Mouse (Mus musculus): ENCODE results near the gene Tut1. TPM values are rescaled to one million over a fixed set of nuclear protein-coding genes. Genes with fewer than 3 reads are reported as not detected.
"Not testable (repeated sequence)": the region's sequence is repeated elsewhere in the genome, so short reads cannot be mapped to it uniquely, and the experiment has no call there.

Gene Tut1
- polyA plus RNA-seq, 1 experiment from 2014 or later = 25.4 TPM

GRCm38 (mm10) chr19:8994813-8995607 lies 41.4 kb downstream of the Tut1 start:
- no peaks in the 10 kb centered on the region for H3K9me3 ChIP-seq (replicated peaks)
- no peaks in the 10 kb centered on the region for H3K36me3 ChIP-seq
- H3K27me3 ChIP-seq (replicated peaks) = peaks cover 21% of the 10 kb centered on the region
- WGBS = 83% methylated on average over 10 of the region's 10 CpGs
- no peak for ATAC-seq (ENCODE audit: low FRiP score)
- no peak overlapping the region for H3K9ac ChIP-seq (replicated peaks)
- H3K4me2 ChIP-seq = no peak overlapping the region
- no peak overlapping the region for H3K27ac ChIP-seq (replicated peaks)
- peaks cover 39% of the 10 kb centered on the region for H3K4me1 ChIP-seq
- no peak overlapping the region for H3K4me3 ChIP-seq (replicated peaks)

GRCm38 (mm10) chr19:8996601-8997000 lies 43.0 kb downstream of the Tut1 start:
- no peak overlapping the region for H3K4me2 ChIP-seq
- ATAC-seq (ENCODE audit: low FRiP score) = no peak
- peaks cover 25% of the 10 kb centered on the region for H3K4me1 ChIP-seq
- no peak overlapping the region for H3K9ac ChIP-seq (replicated peaks)
- no peaks in the 10 kb centered on the region for H3K36me3 ChIP-seq
- H3K27ac ChIP-seq (replicated peaks) = no peak overlapping the region
- no peak overlapping the region for H3K4me3 ChIP-seq (replicated peaks)
- no peaks in the 10 kb centered on the region for H3K9me3 ChIP-seq (replicated peaks)
- H3K27me3 ChIP-seq (replicated peaks) = peaks cover 6% of the 10 kb centered on the region; the same call in 1 of the 2 replicates
- WGBS = 91% methylated on average over 6 of the region's 6 CpGs

GRCm38 (mm10) chr19:8997546-8997945 lies 43.9 kb downstream of the Tut1 start:
- Histone ChIP-seq H3K27ac (replicated peaks) (peak overlapping the region; percentile 56), H3K4me2 (no peak overlapping the region), H3K4me3 (replicated peaks) (no peak overlapping the region), H3K4me1 (peaks cover 19% of the 10 kb centered on the region), H3K9ac (replicated peaks) (no peak overlapping the region), H3K27me3 (replicated peaks) (no peaks in the 10 kb centered on the region), H3K36me3 (no peaks in the 10 kb centered on the region), H3K9me3 (replicated peaks) (no peaks in the 10 kb centered on the region)
- ATAC-seq (ENCODE audit: low FRiP score) = peak; percentile 62; the same call in 1 of the 2 replicates
- WGBS = 71% methylated on average over 4 of the region's 4 CpGs

- H3K9ac ChIP-seq (replicated peaks) = no peak overlapping the region
- no peaks in the 10 kb centered on the region for H3K27me3 ChIP-seq (replicated peaks)
- H3K4me2 ChIP-seq = no peak overlapping the region
- no peaks in the 10 kb centered on the region for H3K9me3 ChIP-seq (replicated peaks)
- H3K27ac ChIP-seq (replicated peaks) = no peak overlapping the region
- no peak for ATAC-seq (ENCODE audit: low FRiP score)
- H3K4me3 ChIP-seq (replicated peaks) = no peak overlapping the region
- 79% methylated on average over 6 of the region's 6 CpGs for WGBS
- H3K36me3 ChIP-seq = no peaks in the 10 kb centered on the region
- H3K4me1 ChIP-seq = peaks cover 12% of the 10 kb centered on the region
These were observed 44.9 kb downstream of the Tut1 start for GRCm38 (mm10) chr19:8998546-8998945.

- 89% methylated on average over 4 of the region's 4 CpGs for WGBS
- no peak overlapping the region for H3K9ac ChIP-seq (replicated peaks)
- no peaks in the 10 kb centered on the region for H3K27me3 ChIP-seq (replicated peaks)
- no peak overlapping the region for H3K4me3 ChIP-seq (replicated peaks)
- no peak for ATAC-seq (ENCODE audit: low FRiP score)
- no peaks in the 10 kb centered on the region for H3K9me3 ChIP-seq (replicated peaks)
- no peak overlapping the region for H3K27ac ChIP-seq (replicated peaks)
- H3K4me2 ChIP-seq = no peak overlapping the region
- peaks cover 12% of the 10 kb centered on the region for H3K4me1 ChIP-seq
- H3K36me3 ChIP-seq = no peaks in the 10 kb centered on the region
These were observed 45.6 kb downstream of the Tut1 start for GRCm38 (mm10) chr19:8999223-8999622.

GRCm38 (mm10) chr19:9006915-9007314 lies 53.3 kb downstream of the Tut1 start:
- not testable (repeated sequence) for H3K27me3 ChIP-seq (replicated peaks); ATAC-seq (ENCODE audit: low FRiP score); H3K4me2 ChIP-seq; H3K4me1 ChIP-seq; H3K36me3 ChIP-seq; H3K9ac ChIP-seq (replicated peaks); H3K27ac ChIP-seq (replicated peaks); H3K9me3 ChIP-seq (replicated peaks); H3K4me3 ChIP-seq (replicated peaks)
- WGBS = 96% methylated on average over 2 of the region's 2 CpGs

Other genes starting within 250 kb of the Tut1 start
- 158 and 159 TPM in 2 replicates for gene Slc3a2, start 230.5 kb upstream of the Tut1 start, polyA plus RNA-seq (2015; fragmentation: Nextera tagmentation; extraction: Ambion mirVana)
- 91.0 and 95.2 TPM in 2 replicates for gene Wdr74, start 218.0 kb upstream of the Tut1 start, polyA plus RNA-seq (2015; fragmentation: Nextera tagmentation; extraction: Ambion mirVana)
- gene 1700092M07Rik, start 213.1 kb upstream of the Tut1 start, polyA plus RNA-seq (2015; fragmentation: Nextera tagmentation; extraction: Ambion mirVana) = 1.5 and 2.2 TPM in 2 replicates
- gene Stx5a, start 212.4 kb upstream of the Tut1 start, polyA plus RNA-seq (2015; fragmentation: Nextera tagmentation; extraction: Ambion mirVana) = 124 and 127 TPM in 2 replicates
- 127 and 140 TPM in 2 replicates for gene Nxf1, start 196.8 kb upstream of the Tut1 start, polyA plus RNA-seq (2015; fragmentation: Nextera tagmentation; extraction: Ambion mirVana)
- gene Tmem223, start 182.9 kb upstream of the Tut1 start, polyA plus RNA-seq (2015; fragmentation: Nextera tagmentation; extraction: Ambion mirVana) = 218 and 235 TPM in 2 replicates
- 28.2 and 46.3 TPM in 2 replicates for gene Tmem179b, start 179.4 kb upstream of the Tut1 start, polyA plus RNA-seq (2015; fragmentation: Nextera tagmentation; extraction: Ambion mirVana)
- 28.5 and 29.4 TPM in 2 replicates for gene Taf6l, start 167.4 kb upstream of the Tut1 start, polyA plus RNA-seq (2015; fragmentation: Nextera tagmentation; extraction: Ambion mirVana)
- gene Polr2g, start 155.3 kb upstream of the Tut1 start, polyA plus RNA-seq (2015; fragmentation: Nextera tagmentation; extraction: Ambion mirVana) = 143 and 147 TPM in 2 replicates
- gene Zbtb3, start 151.3 kb upstream of the Tut1 start, polyA plus RNA-seq (2015; fragmentation: Nextera tagmentation; extraction: Ambion mirVana) = 6.5 TPM in 2 replicates
- gene Ttc9c, start 134.5 kb upstream of the Tut1 start, polyA plus RNA-seq (2015; fragmentation: Nextera tagmentation; extraction: Ambion mirVana) = 54.2 and 57.3 TPM in 2 replicates
- 5.1 and 5.9 TPM in 2 replicates for gene Hnrnpul2, start 133.8 kb upstream of the Tut1 start, polyA plus RNA-seq (2015; fragmentation: Nextera tagmentation; extraction: Ambion mirVana)
- not detected in 2 replicates for gene AC129217.1, start 124.1 kb upstream of the Tut1 start, polyA plus RNA-seq (2015; fragmentation: Nextera tagmentation; extraction: Ambion mirVana)
- 107 and 110 TPM in 2 replicates for gene Bscl2, start 116.4 kb upstream of the Tut1 start, polyA plus RNA-seq (2015; fragmentation: Nextera tagmentation; extraction: Ambion mirVana)
- gene Gng3, start 114.7 kb upstream of the Tut1 start, polyA plus RNA-seq (2015; fragmentation: Nextera tagmentation; extraction: Ambion mirVana) = 414 and 512 TPM in 2 replicates
- gene Lrrn4cl, start 103.1 kb upstream of the Tut1 start, polyA plus RNA-seq (2015; fragmentation: Nextera tagmentation; extraction: Ambion mirVana) = 1.1 and 1.4 TPM in 2 replicates
- 138 and 156 TPM in 2 replicates for gene Ubxn1, start 82.4 kb upstream of the Tut1 start, polyA plus RNA-seq (2015; fragmentation: Nextera tagmentation; extraction: Ambion mirVana)
- 62.6 and 65.7 TPM in 2 replicates for gene Uqcc3, start 72.9 kb upstream of the Tut1 start, polyA plus RNA-seq (2015; fragmentation: Nextera tagmentation; extraction: Ambion mirVana)
- gene Lbhd1, start 70.1 kb upstream of the Tut1 start, polyA plus RNA-seq (2015; fragmentation: Nextera tagmentation; extraction: Ambion mirVana) = 44.5 and 47.3 TPM in 2 replicates
- not detected in 2 replicates for gene Gm49403, start 69.9 kb upstream of the Tut1 start, polyA plus RNA-seq (2015; fragmentation: Nextera tagmentation; extraction: Ambion mirVana)
- gene 1810009A15Rik, start 65.0 kb upstream of the Tut1 start, polyA plus RNA-seq (2015; fragmentation: Nextera tagmentation; extraction: Ambion mirVana) = 40.1 and 48.2 TPM in 2 replicates
- 0.27 and 0.45 TPM in 2 replicates for gene Gm49416, start 64.9 kb upstream of the Tut1 start, polyA plus RNA-seq (2015; fragmentation: Nextera tagmentation; extraction: Ambion mirVana)
- 31.0 and 35.4 TPM in 2 replicates for gene Ints5, start 60.8 kb upstream of the Tut1 start, polyA plus RNA-seq (2015; fragmentation: Nextera tagmentation; extraction: Ambion mirVana)
- 75.4 and 82.2 TPM in 2 replicates for gene Ganab, start 55.8 kb upstream of the Tut1 start, polyA plus RNA-seq (2015; fragmentation: Nextera tagmentation; extraction: Ambion mirVana)
- 80.4 and 89.1 TPM in 2 replicates for gene B3gat3, start 33.5 kb upstream of the Tut1 start, polyA plus RNA-seq (2015; fragmentation: Nextera tagmentation; extraction: Ambion mirVana)
- gene Rom1, start 24.5 kb upstream of the Tut1 start, polyA plus RNA-seq (2015; fragmentation: Nextera tagmentation; extraction: Ambion mirVana) = 3.0 and 3.2 TPM in 2 replicates
- 13.9 and 17.1 TPM in 2 replicates for gene Eml3, start 24.3 kb upstream of the Tut1 start, polyA plus RNA-seq (2015; fragmentation: Nextera tagmentation; extraction: Ambion mirVana)
- gene Mta2, start 12.0 kb upstream of the Tut1 start, polyA plus RNA-seq (2015; fragmentation: Nextera tagmentation; extraction: Ambion mirVana) = 94.8 and 117 TPM in 2 replicates
- 291 and 348 TPM in 2 replicates for gene Eef1g, start 13.2 kb downstream of the Tut1 start, polyA plus RNA-seq (2015; fragmentation: Nextera tagmentation; extraction: Ambion mirVana)
- gene Ahnak, start 35.4 kb downstream of the Tut1 start, polyA plus RNA-seq (2015; fragmentation: Nextera tagmentation; extraction: Ambion mirVana) = 4.4 and 8.0 TPM in 2 replicates
- not detected in 2 replicates for gene Scgb1a1, start 134.1 kb downstream of the Tut1 start, polyA plus RNA-seq (2015; fragmentation: Nextera tagmentation; extraction: Ambion mirVana)
- 31.6 and 32.6 TPM in 2 replicates for gene Asrgl1, start 181.8 kb downstream of the Tut1 start, polyA plus RNA-seq (2015; fragmentation: Nextera tagmentation; extraction: Ambion mirVana)